Mouse (Mus musculus) cerebellum, adult 2 months (tissue): Measurements from ENCODE around the gene Apopt1. TPM values are rescaled to one million over a fixed set of nuclear protein-coding genes. Genes with fewer than 3 reads are reported as not detected.
A peak's percentile ranks its signal among the peaks of the same experiment; 100 is the strongest.

Source experiments
- DNase-seq, 2 experiments: peaks; one replicate each; pipeline ENCODE4 v3.0.0; 2021
- H3K27ac ChIP-seq: fragments of 200-500 bp; 2 replicates; pipeline ENCODE4 v1.5.1; 2012; ENCODE audit warnings: low read length, control low read depth, inconsistent platforms; ENCODE audit not compliant: insufficient read depth
- H3K27me3 ChIP-seq: fragments of 200-500 bp; 2 replicates; pipeline ENCODE4 v1.6.1; 2012; ENCODE audit warnings: inconsistent platforms, mild to moderate bottlenecking, low read length, moderate library complexity; ENCODE audit not compliant: control insufficient read depth, insufficient read depth
- H3K4me1 ChIP-seq: fragments of 200-500 bp; 2 replicates; pipeline ENCODE4 v1.6.1; 2011; ENCODE audit warnings: low read length; ENCODE audit not compliant: control insufficient read depth, insufficient read depth
- H3K4me3 ChIP-seq: fragments of 200-500 bp; replicated peaks from 2 replicates; pipeline ENCODE3; 2011; ENCODE audit warnings: mild to moderate bottlenecking, low read depth, low read length, control low read depth; ENCODE audit not compliant: insufficient read depth
- CTCF ChIP-seq: fragments of 200-500 bp; IDR thresholded peaks from 2 replicates; pipeline ENCODE4 v1.5.1; 2011; ENCODE audit warnings: low read depth, mild to moderate bottlenecking, control low read depth, low read length, moderate library complexity, borderline replicate concordance; ENCODE audit not compliant: insufficient read depth
- POLR2A ChIP-seq: fragments of 200-500 bp; IDR thresholded peaks from 2 replicates; pipeline ENCODE4 v1.6.1; 2011; ENCODE audit warnings: low read length, control low read depth, borderline replicate concordance; ENCODE audit not compliant: insufficient read depth
- WGBS: fragments of 180-500 bp; shearing (Covaris S2); methylation state at CpG from one replicate; pipeline ENCODE4 v1.1.7; 2018; 5-methylcytosine and 5-hydroxymethylcytosine counted together
- polyA plus RNA-seq: library from polyadenylated mRNA; depleted of rRNA; stranded (reverse); fragments of >200 nt; gene quantifications from 2 replicates; pipeline ENCODE4 v1.2.3, GENCODE M21; 2012

The Apopt1 gene
- polyA plus RNA-seq, 1 experiment: 49.8 TPM

- H3K27ac ChIP-seq: peak overlapping the region; percentile 91
- peak overlapping the region; percentile 31 for H3K4me3 ChIP-seq
- no peaks in the 10 kb centered on the region for H3K27me3 ChIP-seq
- H3K4me1 ChIP-seq: peaks cover 25% of the 10 kb centered on the region
- TF ChIP-seq POLR2A (peak; percentile 46; the same call in 1 of the 2 replicates), CTCF (no peak)
- DNase-seq: peak; percentile 76 to 77
- 2% methylated on average over 8 of the region's 8 CpGs for WGBS
Measured at GRCm38 (mm10) chr12:111718656-111719055, 5.6 kb downstream of the Apopt1 start.

GRCm38 (mm10) chr12:111720222-111720621 is 7.2 kb downstream of the Apopt1 start:
- H3K27me3 ChIP-seq: no peaks in the 10 kb centered on the region
- H3K27ac ChIP-seq: no peak overlapping the region
- TF ChIP-seq CTCF: no peak
- no peak for TF ChIP-seq POLR2A
- H3K4me3 ChIP-seq: no peak overlapping the region
- 79% methylated on average over 4 of the region's 4 CpGs for WGBS
- peaks cover 32% of the 10 kb centered on the region for H3K4me1 ChIP-seq
- no peak for DNase-seq

- Histone ChIP-seq H3K4me3 (no peak overlapping the region), H3K4me1 (peaks cover 45% of the 10 kb centered on the region), H3K27me3 (no peaks in the 10 kb centered on the region), H3K27ac (no peak overlapping the region)
- peak; percentile 51 to 67 for DNase-seq
- 60% methylated on average over 9 of the region's 9 CpGs for WGBS
- TF ChIP-seq CTCF (peak; percentile 72), POLR2A (no peak)
Measured at GRCm38 (mm10) chr12:111722654-111723053, 9.6 kb downstream of the Apopt1 start.

GRCm38 (mm10) chr12:111724638-111725337 is 11.7 kb downstream of the Apopt1 start:
- 14% methylated on average over 6 of the region's 6 CpGs for WGBS
- Histone ChIP-seq H3K27me3 (no peaks in the 10 kb centered on the region), H3K4me3 (no peak overlapping the region), H3K4me1 (peaks cover 31% of the 10 kb centered on the region), H3K27ac (peak overlapping the region; percentile 81)
- DNase-seq: peak; percentile 74 to 89
- TF ChIP-seq CTCF (no peak), POLR2A (no peak)

GRCm38 (mm10) chr12:111725338-111726121 is 12.5 kb downstream of the Apopt1 start:
- Histone ChIP-seq H3K4me1 (peaks cover 25% of the 10 kb centered on the region), H3K4me3 (no peak overlapping the region)
- 21% methylated on average over 12 of the region's 12 CpGs for WGBS

GRCm38 (mm10) chr12:111726122-111726463 is 13.0 kb downstream of the Apopt1 start:
- peak in 1 of 2 experiments; percentile 52 for DNase-seq
- Histone ChIP-seq H3K27ac (peak overlapping the region; percentile 81), H3K27me3 (no peaks in the 10 kb centered on the region), H3K4me1 (peaks cover 25% of the 10 kb centered on the region), H3K4me3 (no peak overlapping the region)
- no peak for TF ChIP-seq CTCF
- no peak for TF ChIP-seq POLR2A
- 45% methylated on average over 4 of the region's 4 CpGs for WGBS

More at GRCm38 (mm10) chr12:111725338-111726121, 12.5 kb downstream of the Apopt1 start:
- peak; percentile 42 to 56 for DNase-seq
- Histone ChIP-seq H3K27ac (peak overlapping the region; percentile 81), H3K27me3 (no peaks in the 10 kb centered on the region)
- TF ChIP-seq CTCF (no peak), POLR2A (no peak)

- 96% methylated on average over 1 of the region's 1 CpGs for WGBS
- H3K27ac ChIP-seq: no peak overlapping the region
- no peaks in the 10 kb centered on the region for H3K27me3 ChIP-seq
- DNase-seq: no peak
- TF ChIP-seq CTCF (no peak), POLR2A (no peak)
- no peak overlapping the region for H3K4me3 ChIP-seq
- peaks cover 38% of the 10 kb centered on the region for H3K4me1 ChIP-seq
Measured at GRCm38 (mm10) chr12:111727956-111728355, 14.9 kb downstream of the Apopt1 start.
